Mouse (Mus musculus) cerebellum, adult 9-11 months (tissue): ENCODE measurements around the gene Mre11a.

Experiments
- DNase-seq: peaks from one replicate; pipeline ENCODE4 v3.0.0; 2022

The Mre11a gene

GRCm38 (mm10) chr9:14784039-14785002 lies at the start of gene Mre11a, which contains the start of gene Ankrd49:
Gene Mre11a (plus strand): TSS chr9:14784654.
Gene Ankrd49 (minus strand): TSS chr9:14784856.
- peak; percentile 94 for DNase-seq

- DNase-seq = no peak
Observed at GRCm38 (mm10) chr9:14739498-14740150, 44.8 kb upstream of the Mre11a start.

GRCm38 (mm10) chr9:14740151-14740924 lies 44.1 kb upstream of the Mre11a start, which contains the start of gene Piwil4:
Gene Piwil4 (minus strand): TSS chr9:14740733.
- DNase-seq = no peak

GRCm38 (mm10) chr9:14750901-14751502 lies 33.5 kb upstream of the Mre11a start:
- no peak for DNase-seq

- DNase-seq = no peak
Observed at GRCm38 (mm10) chr9:14751503-14752000, 32.9 kb upstream of the Mre11a start.

GRCm38 (mm10) chr9:14752001-14752522 lies 32.4 kb upstream of the Mre11a start, which contains the start of gene Fut4:
Gene Fut4 (minus strand): TSS chr9:14752393.
- DNase-seq = no peak

GRCm38 (mm10) chr9:14753947-14754346 lies 30.5 kb upstream of the Mre11a start:
- DNase-seq = no peak

- DNase-seq = no peak
Observed at GRCm38 (mm10) chr9:14754469-14754868, 30.0 kb upstream of the Mre11a start.

GRCm38 (mm10) chr9:14758590-14758989 lies 25.9 kb upstream of the Mre11a start:
- DNase-seq = no peak

GRCm38 (mm10) chr9:14759261-14759660 lies 25.2 kb upstream of the Mre11a start:
- no peak for DNase-seq

- no peak for DNase-seq
Observed at GRCm38 (mm10) chr9:14764765-14765164, 19.7 kb upstream of the Mre11a start.

- no peak for DNase-seq
Observed at GRCm38 (mm10) chr9:14769811-14770210, 14.6 kb upstream of the Mre11a start.

- no peak for DNase-seq
Observed at GRCm38 (mm10) chr9:14770803-14771471, 13.5 kb upstream of the Mre11a start, which contains the start of gene 1700012B09Rik. Gene 1700012B09Rik (minus strand): TSS chr9:14771030.

GRCm38 (mm10) chr9:14772074-14772473 lies 12.4 kb upstream of the Mre11a start:
- no peak for DNase-seq

- no peak for DNase-seq
Observed at GRCm38 (mm10) chr9:14773813-14774212, 10.6 kb upstream of the Mre11a start.

GRCm38 (mm10) chr9:14778341-14778740 lies 6.1 kb upstream of the Mre11a start:
- no peak for DNase-seq

GRCm38 (mm10) chr9:14787356-14787755 lies 2.9 kb downstream of the Mre11a start:
- no peak for DNase-seq

- DNase-seq = no peak
Observed at GRCm38 (mm10) chr9:14805714-14806113, 21.3 kb downstream of the Mre11a start.

- no peak for DNase-seq
Observed at GRCm38 (mm10) chr9:14806786-14807185, 22.3 kb downstream of the Mre11a start.

GRCm38 (mm10) chr9:14810111-14810510 lies 25.7 kb downstream of the Mre11a start:
- no peak for DNase-seq

- no peak for DNase-seq
Observed at GRCm38 (mm10) chr9:14821396-14821795, 36.9 kb downstream of the Mre11a start.
